Mouse (Mus musculus) spleen, postnatal 14 days (tissue): ENCODE data around the gene Srgn.
"Not testable (repeated sequence)": the region's sequence is repeated elsewhere in the genome, so short reads cannot be mapped to it uniquely, and the experiment has no call there.

ENCODE experiments used
- DNase-seq, 2 experiments: peaks; one replicate each; pipeline ENCODE4 v3.0.0; 2021 to 2022; ENCODE audit warnings: low spot score in 2 of 2

Srgn gene

GRCm38 (mm10) chr10:62485878-62486582, 41.2 kb downstream of the Srgn start:
- no peak for DNase-seq

DNA sequence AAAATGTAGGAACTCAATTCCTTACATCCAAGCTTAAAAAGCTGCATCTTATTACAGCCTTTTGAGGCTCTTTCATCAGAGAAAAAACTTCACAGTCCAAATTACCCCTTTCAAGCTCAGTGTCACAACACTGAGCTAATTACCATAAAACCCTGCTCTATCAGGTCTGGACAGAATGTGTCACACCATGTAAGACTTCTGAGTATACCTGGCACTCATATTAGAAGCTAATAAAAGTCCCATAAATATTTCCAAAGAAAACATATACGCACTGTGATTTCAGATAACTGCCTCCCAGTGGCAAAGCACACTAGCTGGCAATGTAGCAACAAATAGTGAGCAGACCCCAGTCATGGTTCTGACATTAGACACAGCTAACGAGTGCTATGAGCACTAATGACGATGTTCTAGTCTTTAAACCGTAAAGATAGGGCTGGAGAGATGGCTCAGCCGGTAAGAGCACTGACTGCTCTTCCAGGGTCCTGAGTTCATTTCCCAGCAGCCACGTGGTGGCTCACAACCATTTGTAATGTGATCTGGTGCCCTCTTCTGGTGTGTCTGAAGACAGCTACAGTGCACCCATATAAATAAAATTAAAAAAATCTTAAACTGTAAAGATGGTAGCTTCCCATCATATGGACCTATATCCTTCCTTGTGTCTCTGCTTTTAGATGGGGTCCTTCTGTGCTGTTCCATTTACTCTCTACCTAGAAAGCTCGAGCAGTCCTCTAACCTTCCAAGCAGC, 46.0 kb downstream of the Srgn start:
- DNase-seq, result no peak

GRCm38 (mm10) chr10:62476980-62477379, 50.3 kb downstream of the Srgn start:
- DNase-seq, result no peak

- no peak for DNase-seq
Measured at GRCm38 (mm10) chr10:62474944-62475343, 52.3 kb downstream of the Srgn start.

GRCm38 (mm10) chr10:62471105-62471504, 56.1 kb downstream of the Srgn start:
- DNase-seq, result no peak

GRCm38 (mm10) chr10:62469736-62470135, 57.5 kb downstream of the Srgn start:
- no peak for DNase-seq

DNA sequence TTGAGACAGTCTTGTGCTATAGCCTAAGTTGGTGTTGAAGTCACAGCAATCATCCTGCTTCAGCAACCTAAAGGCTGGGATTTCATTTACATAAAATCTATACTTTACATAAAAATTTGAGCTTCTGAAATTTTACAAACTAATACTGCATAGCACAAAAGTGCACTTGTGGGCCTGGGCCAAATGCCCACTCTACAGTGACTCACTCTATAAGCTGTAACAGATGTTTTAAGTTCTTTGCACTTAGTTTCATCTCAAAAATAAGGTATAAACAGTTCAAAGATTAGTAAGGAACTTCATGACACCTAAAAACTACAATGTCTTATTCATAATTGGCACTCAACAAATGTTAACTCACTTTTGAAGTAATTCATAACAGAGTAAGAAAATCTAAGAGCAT, 65.9 kb downstream of the Srgn start:
- DNase-seq, result no peak

GRCm38 (mm10) chr10:62452001-62452400, 75.2 kb downstream of the Srgn start:
- DNase-seq, result not testable (repeated sequence)

DNA sequence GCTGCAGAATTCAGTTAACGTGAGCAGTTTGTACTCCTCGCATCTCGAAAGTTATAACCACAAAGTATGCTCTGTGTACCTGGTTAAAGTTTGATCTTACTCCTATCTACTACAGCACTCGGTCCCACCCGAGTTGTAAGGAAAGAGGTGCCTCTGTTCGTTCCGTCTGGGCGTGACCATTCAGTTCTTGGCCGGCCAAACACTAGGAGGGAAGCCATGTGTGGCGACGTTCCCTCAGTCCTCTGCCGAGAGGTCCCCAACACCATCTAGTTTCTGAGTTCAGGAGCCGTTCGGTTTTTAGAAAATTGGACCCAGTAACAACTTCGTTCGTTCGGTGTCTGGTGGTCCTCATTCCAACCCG, 77.0 kb downstream of the Srgn start:
- no peak for DNase-seq

DNA sequence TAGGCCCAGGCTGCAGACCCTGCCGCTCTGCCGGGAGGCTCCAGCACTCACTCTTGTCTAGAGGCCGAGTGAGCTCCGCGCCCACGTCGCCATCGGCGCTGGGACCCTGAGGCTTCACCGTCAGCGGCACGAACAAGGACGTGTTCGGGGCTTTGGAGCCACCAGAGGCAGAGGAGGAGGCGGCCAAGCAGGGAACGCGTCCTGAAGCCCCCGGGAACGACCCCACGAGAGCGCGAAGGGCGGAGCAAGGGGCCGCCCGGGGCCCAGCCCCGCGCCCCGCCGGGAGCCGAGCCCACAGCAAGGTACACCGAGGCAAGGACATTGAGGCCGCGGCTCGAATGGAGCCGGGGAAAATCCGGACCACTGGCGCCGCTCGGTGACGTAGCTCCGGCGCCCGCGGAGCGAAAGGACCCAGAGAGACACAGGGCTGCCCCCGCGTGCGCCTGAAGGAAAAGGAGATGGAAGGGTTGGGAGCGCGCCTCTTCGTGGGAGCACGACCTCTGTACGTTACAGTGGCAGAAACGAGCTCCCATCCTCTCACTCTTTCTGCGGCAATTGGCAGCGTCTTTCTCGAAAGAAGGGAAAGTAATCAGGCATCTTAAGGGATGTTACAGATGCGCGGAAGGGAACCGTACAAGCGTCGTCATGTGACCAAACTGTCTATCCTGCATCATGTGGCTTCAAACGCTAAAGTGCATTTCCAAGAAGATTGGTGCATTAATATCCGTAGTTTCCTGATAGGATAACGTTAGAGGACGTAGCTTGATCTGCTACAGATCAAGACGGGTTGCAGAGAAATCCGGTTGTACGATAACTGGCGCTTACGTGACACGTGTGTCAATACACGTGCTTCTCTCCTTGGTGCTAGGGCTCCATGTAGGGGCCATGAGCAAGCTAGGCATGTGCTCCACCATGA, 77.6 kb downstream of the Srgn start, which contains the start of the genes 4930507D05Rik and Supv3l1:
Gene 4930507D05Rik, plus strand, starts transcription at position 126 of the 916 bp plus-strand sequence.
Gene Supv3l1, minus strand, starts transcription at position 375 of the 916 bp plus-strand sequence.
- peak; percentile 82 to 90 for DNase-seq
